Mouse (Mus musculus) cerebellum, adult 11 months (tissue): ENCODE results near the gene Rbfox3.

Source experiments
- DNase-seq: peaks from one replicate; pipeline ENCODE4 v3.0.0; 2022

Rbfox3 gene

GRCm38 (mm10) chr11:118714601-118715524 lies 196.5 kb downstream of the Rbfox3 start:
- peak; percentile 42 for DNase-seq

GRCm38 (mm10) chr11:118712761-118713160 lies 198.6 kb downstream of the Rbfox3 start:
- peak; percentile 73 for DNase-seq

- peak; percentile 45 for DNase-seq
Measured at GRCm38 (mm10) chr11:118712058-118712457, 199.3 kb downstream of the Rbfox3 start.

GRCm38 (mm10) chr11:118710035-118710434 lies 201.4 kb downstream of the Rbfox3 start:
- DNase-seq: no peak

GRCm38 (mm10) chr11:118696226-118696930 lies 215.0 kb downstream of the Rbfox3 start:
- DNase-seq: no peak

GRCm38 (mm10) chr11:118693276-118693675 lies 218.1 kb downstream of the Rbfox3 start:
- no peak for DNase-seq

- no peak for DNase-seq
Measured at GRCm38 (mm10) chr11:118690262-118690661, 221.1 kb downstream of the Rbfox3 start.

GRCm38 (mm10) chr11:118685397-118685796 lies 226.0 kb downstream of the Rbfox3 start:
- no peak for DNase-seq

GRCm38 (mm10) chr11:118684665-118685064 lies 226.7 kb downstream of the Rbfox3 start:
- no peak for DNase-seq

- peak; percentile 41 for DNase-seq
Measured at GRCm38 (mm10) chr11:118680699-118681098, 230.7 kb downstream of the Rbfox3 start.

GRCm38 (mm10) chr11:118679736-118680410 lies 231.5 kb downstream of the Rbfox3 start:
- DNase-seq: no peak

- DNase-seq: no peak
Measured at GRCm38 (mm10) chr11:118678515-118679104, 232.8 kb downstream of the Rbfox3 start.

- no peak for DNase-seq
Measured at GRCm38 (mm10) chr11:118677277-118677676, 234.1 kb downstream of the Rbfox3 start.

- DNase-seq: no peak
Measured at GRCm38 (mm10) chr11:118676364-118676763, 235.0 kb downstream of the Rbfox3 start.

GRCm38 (mm10) chr11:118671958-118672357 lies 239.4 kb downstream of the Rbfox3 start:
- DNase-seq: no peak

- no peak for DNase-seq
Measured at GRCm38 (mm10) chr11:118671216-118671615, 240.2 kb downstream of the Rbfox3 start.

GRCm38 (mm10) chr11:118669820-118670219 lies 241.6 kb downstream of the Rbfox3 start:
- peak; percentile 71 for DNase-seq

- DNase-seq: no peak
Measured at GRCm38 (mm10) chr11:118668351-118668750, 243.0 kb downstream of the Rbfox3 start.

GRCm38 (mm10) chr11:118667946-118668345 lies 243.5 kb downstream of the Rbfox3 start:
- no peak for DNase-seq

GRCm38 (mm10) chr11:118666172-118666571 lies 245.2 kb downstream of the Rbfox3 start:
- no peak for DNase-seq

GRCm38 (mm10) chr11:118663305-118663704 lies 248.1 kb downstream of the Rbfox3 start:
- peak; percentile 50 for DNase-seq

- DNase-seq: no peak
Measured at GRCm38 (mm10) chr11:118659305-118659704, 252.1 kb downstream of the Rbfox3 start.

- DNase-seq: no peak
Measured at GRCm38 (mm10) chr11:118655833-118656232, 255.6 kb downstream of the Rbfox3 start.
